Mouse (Mus musculus) embryonic facial prominence, embryonic 14.5 days (tissue): ENCODE measurements at regions not wholly inside any gene's neighbourhood (a gene's known extent, or its start where the extent isn't known, plus 50 kb on each side); places are given as distances from the start of the nearest gene placed in this dataset.
"Not testable (repeated sequence)": the region's sequence is repeated elsewhere in the genome, so short reads cannot be mapped to it uniquely, and the experiment has no call there.

Source experiments
- ATAC-seq: fragments of 200-750 bp; cut with Nextera tagmentation; 2 replicates; pipeline ENCODE4 v1.8.0; 2017; ENCODE audit warnings: low read depth, moderate number of reproducible peaks, moderate TSS enrichment
- DNase-seq: peaks from one replicate; pipeline ENCODE4 v3.0.0-alpha.2; 2015; ENCODE audit warnings: low spot score
- H3K27ac ChIP-seq: fragments of 300-500 bp; sonication (generic); replicated peaks from 2 replicates; pipeline ENCODE4 v1.5.1; 2014; ENCODE audit warnings: low read depth, mild to moderate bottlenecking, low read length, moderate library complexity
- H3K27me3 ChIP-seq: fragments of 300-500 bp; sonication (generic); replicated peaks from 2 replicates; pipeline ENCODE4 v1.6.1; 2014; ENCODE audit warnings: low read length; ENCODE audit not compliant: control insufficient read depth, insufficient read depth
- H3K36me3 ChIP-seq: fragments of 300-500 bp; sonication (generic); 2 replicates; pipeline ENCODE4 v1.6.1; 2014; ENCODE audit warnings: low read length, mixed read lengths; ENCODE audit not compliant: control insufficient read depth, insufficient read depth
- H3K4me1 ChIP-seq: fragments of 300-500 bp; sonication (generic); 2 replicates; pipeline ENCODE4 v1.6.1; 2014; ENCODE audit warnings: antibody characterized with exemption, low read length; ENCODE audit not compliant: control insufficient read depth, insufficient read depth
- H3K4me2 ChIP-seq: fragments of 300-500 bp; sonication (generic); 2 replicates; pipeline ENCODE4 v1.6.1; 2014; ENCODE audit warnings: low read depth, mild to moderate bottlenecking, low read length, moderate library complexity, mixed read lengths
- H3K4me3 ChIP-seq: fragments of 300-500 bp; sonication (generic); 2 replicates; pipeline ENCODE4 v1.5.1; 2014; ENCODE audit warnings: low read depth, mild to moderate bottlenecking, low read length
- H3K9ac ChIP-seq: fragments of 300-500 bp; sonication (generic); 2 replicates; pipeline ENCODE4 v1.6.1; 2014; ENCODE audit warnings: low read depth, mild to moderate bottlenecking, low read length, moderate library complexity, mixed read lengths
- H3K9me3 ChIP-seq: fragments of 300-500 bp; sonication (generic); 2 replicates; pipeline ENCODE4 v1.6.1; 2016; ENCODE audit warnings: low read length; ENCODE audit not compliant: control insufficient read depth
- WGBS: fragments of 180-500 bp; shearing (Covaris S2); extraction: QIAGEN DNeasy Blood & Tissue Kit; methylation state at CpG from one replicate; pipeline ENCODE4 v1.1.7; 2014; 5-methylcytosine and 5-hydroxymethylcytosine counted together

DNA sequence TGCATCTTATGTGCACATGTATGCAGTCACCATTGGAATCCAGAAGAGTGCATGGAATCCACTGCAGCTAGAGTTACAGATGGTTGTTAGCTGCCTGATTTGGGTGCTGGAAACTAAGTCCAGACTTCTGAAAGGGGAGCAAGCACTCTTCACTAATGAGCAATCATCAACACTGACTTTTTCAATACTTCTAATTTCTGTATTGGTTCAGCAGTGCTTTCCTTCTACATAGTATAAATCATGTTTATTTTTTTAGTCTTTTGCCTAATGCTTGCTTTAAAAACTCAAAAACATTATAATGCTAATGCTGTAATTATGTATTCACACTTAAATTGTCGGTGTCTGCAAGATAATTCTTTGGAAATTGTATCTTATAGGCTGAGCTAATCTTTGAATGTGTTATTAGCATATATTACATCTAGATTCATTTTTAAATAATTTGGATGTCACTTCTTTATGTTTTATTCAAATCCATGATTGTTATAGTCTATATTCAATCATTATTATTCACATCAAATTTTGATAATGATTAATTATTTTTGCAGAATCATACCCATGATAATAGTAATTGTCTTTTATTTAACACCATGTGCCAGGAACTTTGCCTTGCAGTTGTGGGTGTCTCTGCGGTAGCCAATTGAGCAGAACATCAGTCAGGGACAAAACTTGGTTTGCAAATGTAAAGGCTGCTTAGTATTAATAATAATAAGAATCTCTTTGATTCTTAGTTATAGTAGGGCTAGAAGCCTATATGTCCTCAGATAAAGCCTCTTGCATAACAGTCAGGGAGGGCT, 172.7 kb upstream of the Cntnap5b start:
- no peak overlapping the region for H3K4me2 ChIP-seq
- no peaks in the 10 kb centered on the region for H3K36me3 ChIP-seq
- 74% methylated on average over 2 of the region's 2 CpGs for WGBS
- no peak overlapping the region for H3K9ac ChIP-seq
- no peak for DNase-seq
- H3K4me1 ChIP-seq: no peaks in the 10 kb centered on the region
- no peak for ATAC-seq
- no peaks in the 10 kb centered on the region for H3K27me3 ChIP-seq
- no peak overlapping the region for H3K4me3 ChIP-seq
- H3K9me3 ChIP-seq: no peaks in the 10 kb centered on the region
- H3K27ac ChIP-seq: no peak overlapping the region

DNA sequence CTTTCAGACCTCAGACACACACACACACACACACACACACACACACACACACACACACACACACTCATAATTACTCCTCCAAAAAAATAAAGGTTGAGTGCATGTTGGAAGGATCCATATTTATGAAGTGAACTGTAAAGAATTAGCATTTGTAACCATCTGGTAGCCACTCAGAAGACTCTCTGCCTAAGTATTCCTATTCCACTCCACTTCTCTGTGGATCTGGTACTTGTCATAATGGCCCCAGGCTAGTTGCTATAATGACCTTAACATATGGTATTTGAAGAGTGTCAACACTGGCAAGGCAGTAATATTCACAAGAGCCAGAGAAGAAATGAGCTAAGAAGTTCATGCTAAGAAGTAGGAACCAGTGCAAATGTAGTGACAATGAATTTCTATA, 167.4 kb upstream of the Cntnap5b start:
- Histone ChIP-seq H3K4me1 (no peaks in the 10 kb centered on the region), H3K4me3 (no peak overlapping the region), H3K36me3 (no peaks in the 10 kb centered on the region), H3K27ac (no peak overlapping the region), H3K9ac (no peak overlapping the region), H3K27me3 (no peaks in the 10 kb centered on the region), H3K9me3 (no peaks in the 10 kb centered on the region), H3K4me2 (no peak overlapping the region)
- ATAC-seq: no peak
- peak; percentile 7 for DNase-seq

DNA sequence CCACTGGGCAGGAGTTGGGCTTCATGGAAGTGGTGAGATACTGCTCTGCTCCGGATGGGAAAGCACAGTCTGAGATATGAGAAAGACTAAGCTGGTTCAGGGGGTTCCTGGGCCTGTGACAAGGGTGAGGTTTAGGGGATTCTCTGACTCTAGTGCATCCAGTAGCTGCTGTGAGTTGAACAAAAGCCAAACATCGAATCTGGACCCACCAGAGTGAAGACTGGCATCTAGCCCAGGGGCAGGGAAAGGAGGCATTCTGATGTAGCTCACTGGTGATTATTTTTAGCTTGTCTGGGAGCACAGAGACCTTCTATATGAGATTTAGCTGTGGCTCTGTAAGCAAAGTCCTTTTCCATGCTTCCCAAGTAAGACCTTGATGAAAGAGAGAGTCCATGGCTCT, 153.3 kb upstream of the Cntnap5b start:
- Histone ChIP-seq H3K4me2 (no peak overlapping the region), H3K4me1 (no peaks in the 10 kb centered on the region), H3K9me3 (no peaks in the 10 kb centered on the region), H3K36me3 (no peaks in the 10 kb centered on the region), H3K4me3 (no peak overlapping the region), H3K9ac (no peak overlapping the region), H3K27me3 (no peaks in the 10 kb centered on the region), H3K27ac (no peak overlapping the region)
- ATAC-seq (no peak), DNase-seq (no peak)
- 64% methylated on average over 2 of the region's 2 CpGs for WGBS

- ATAC-seq, H3K4me1 ChIP-seq, H3K4me3 ChIP-seq, DNase-seq, H3K9me3 ChIP-seq, H3K4me2 ChIP-seq, H3K27me3 ChIP-seq, H3K36me3 ChIP-seq, H3K9ac ChIP-seq, H3K27ac ChIP-seq: not testable (repeated sequence)
- WGBS: 88% methylated on average over 13 of the region's 13 CpGs
Observed at GRCm38 (mm10) chr1:99630971-99631370, 141.6 kb upstream of the Cntnap5b start.

- no peak for DNase-seq
- Histone ChIP-seq H3K36me3 (no peaks in the 10 kb centered on the region), H3K4me3 (no peak overlapping the region), H3K9ac (no peak overlapping the region), H3K27ac (no peak overlapping the region), H3K4me2 (no peak overlapping the region), H3K4me1 (no peaks in the 10 kb centered on the region), H3K9me3 (no peaks in the 10 kb centered on the region), H3K27me3 (no peaks in the 10 kb centered on the region)
- ATAC-seq: no peak
- WGBS: 86% methylated on average over 2 of the region's 2 CpGs
Observed at GRCm38 (mm10) chr1:99663641-99664040, 108.9 kb upstream of the Cntnap5b start.

DNA sequence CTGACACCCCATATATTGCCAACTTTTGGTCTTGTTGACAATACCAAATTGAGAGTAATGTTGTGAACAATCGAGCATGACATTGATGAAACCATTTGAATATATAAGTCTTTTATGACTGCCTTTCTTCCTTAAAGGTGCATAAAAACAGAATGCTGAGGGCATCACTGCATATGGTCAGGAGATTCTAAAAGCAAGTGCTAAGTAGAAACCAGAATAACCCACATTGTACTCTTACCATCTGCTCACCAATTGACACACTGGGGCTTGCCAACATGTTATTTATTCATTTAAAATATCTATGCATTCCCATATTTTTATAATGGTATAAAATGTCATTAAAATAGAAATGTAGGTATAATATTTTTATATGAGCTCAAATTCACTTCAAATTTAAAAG, 92.6 kb upstream of the Cntnap5b start:
- no peaks in the 10 kb centered on the region for H3K4me1 ChIP-seq
- no peaks in the 10 kb centered on the region for H3K36me3 ChIP-seq
- WGBS: 52% methylated on average over 1 of the region's 1 CpGs
- no peak overlapping the region for H3K9ac ChIP-seq
- DNase-seq: peak; percentile 6
- H3K4me3 ChIP-seq: no peak overlapping the region
- no peaks in the 10 kb centered on the region for H3K27me3 ChIP-seq
- no peaks in the 10 kb centered on the region for H3K9me3 ChIP-seq
- H3K27ac ChIP-seq: no peak overlapping the region
- no peak for ATAC-seq
- H3K4me2 ChIP-seq: no peak overlapping the region

- no peak overlapping the region for H3K9ac ChIP-seq
- no peak for ATAC-seq
Observed at GRCm38 (mm10) chr1:99697089-99697488, 75.5 kb upstream of the Cntnap5b start.

DNA sequence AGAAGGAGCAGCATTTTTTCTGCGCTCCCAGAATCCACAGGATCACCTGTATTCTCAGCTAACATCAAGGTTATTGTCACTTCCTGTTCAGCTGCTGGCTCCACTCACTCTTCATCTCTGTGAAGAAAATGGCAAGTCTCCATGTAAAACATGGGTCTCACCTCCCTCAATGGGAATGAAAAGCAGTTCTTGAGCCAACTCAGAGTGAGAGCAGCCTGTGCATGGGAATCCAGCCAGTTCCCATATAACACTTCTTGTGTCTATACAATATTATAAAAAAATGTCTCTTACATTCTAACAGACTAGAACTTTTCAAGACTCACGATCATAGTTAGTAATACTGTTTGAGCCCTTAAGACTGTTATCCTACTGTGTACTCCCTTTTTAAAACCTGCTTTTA, 57.7 kb upstream of the Cntnap5b start:
- DNase-seq: peak; percentile 8
- WGBS: 82% methylated on average over 2 of the region's 2 CpGs

More at GRCm38 (mm10) chr1:99697089-99697488, 75.5 kb upstream of the Cntnap5b start:
- no peak overlapping the region for H3K27ac ChIP-seq
- H3K36me3 ChIP-seq: no peaks in the 10 kb centered on the region
- DNase-seq: no peak
- H3K4me3 ChIP-seq: no peak overlapping the region
- H3K27me3 ChIP-seq: no peaks in the 10 kb centered on the region
- H3K4me2 ChIP-seq: no peak overlapping the region
- H3K4me1 ChIP-seq: no peaks in the 10 kb centered on the region
- 74% methylated on average over 3 of the region's 3 CpGs for WGBS
- no peaks in the 10 kb centered on the region for H3K9me3 ChIP-seq

DNA sequence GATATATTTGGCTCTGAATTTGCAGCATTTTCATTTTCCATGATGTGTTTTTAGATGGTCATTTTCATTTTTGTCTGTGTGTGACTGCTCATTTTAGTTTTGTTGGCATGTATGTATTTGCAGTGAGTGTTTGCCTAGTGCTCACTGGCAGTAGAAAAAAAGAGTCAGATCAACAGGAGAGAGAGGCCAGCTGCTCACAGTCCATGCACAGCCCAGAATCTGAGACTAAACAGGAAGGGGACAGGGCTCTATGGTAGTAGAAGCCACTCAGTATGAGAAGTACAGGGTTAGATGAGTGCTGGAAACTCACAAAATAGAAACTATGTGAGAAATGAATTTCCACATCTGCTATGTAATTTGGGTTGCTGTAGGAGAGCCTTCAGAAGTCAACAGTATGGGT, 56.3 kb upstream of the Cntnap5b start:
- no peak for ATAC-seq
- Histone ChIP-seq H3K4me2 (no peak overlapping the region), H3K36me3 (no peaks in the 10 kb centered on the region), H3K4me1 (no peaks in the 10 kb centered on the region), H3K9ac (no peak overlapping the region), H3K9me3 (no peaks in the 10 kb centered on the region), H3K27ac (no peak overlapping the region), H3K27me3 (no peaks in the 10 kb centered on the region), H3K4me3 (no peak overlapping the region)
- DNase-seq: no peak

More for the DNA sequence above, 57.7 kb upstream of the Cntnap5b start:
- H3K36me3 ChIP-seq: no peaks in the 10 kb centered on the region
- H3K27ac ChIP-seq: no peak overlapping the region
- H3K4me3 ChIP-seq: no peak overlapping the region
- no peaks in the 10 kb centered on the region for H3K4me1 ChIP-seq
- no peak overlapping the region for H3K9ac ChIP-seq
- no peaks in the 10 kb centered on the region for H3K9me3 ChIP-seq
- no peak for ATAC-seq
- H3K4me2 ChIP-seq: no peak overlapping the region
- no peaks in the 10 kb centered on the region for H3K27me3 ChIP-seq
